Mouse (Mus musculus) G1E (cell line): ENCODE measurements around the gene Tmem131l. TPM values are rescaled to one million over a fixed set of nuclear protein-coding genes. Genes with fewer than 3 reads are reported as not detected.
"Not testable (repeated sequence)": the region's sequence is repeated elsewhere in the genome, so short reads cannot be mapped to it uniquely, and the experiment has no call there.

Experiments used
- ATAC-seq: 2 replicates; pipeline ENCODE4 v1.8.0; 2016; ENCODE audit warnings: mild to moderate bottlenecking; ENCODE audit not compliant: insufficient number of reproducible peaks, poor library complexity, low FRiP score, severe bottlenecking; ENCODE audit errors: extremely low read depth
- DNase-seq: peaks from one replicate; pipeline ENCODE4 v3.0.0; 2012; ENCODE audit warnings: low spot score
- H3K27me3 ChIP-seq: 2 replicates; pipeline ENCODE4 v1.6.1; 2012; ENCODE audit warnings: mild to moderate bottlenecking, low read length, inconsistent platforms; ENCODE audit not compliant: insufficient read depth
- H3K36me3 ChIP-seq: replicated peaks from 2 replicates; pipeline ENCODE3; 2012; ENCODE audit warnings: mild to moderate bottlenecking, inconsistent platforms
- H3K4me1 ChIP-seq: 2 replicates; pipeline ENCODE4 v1.6.1; 2012; ENCODE audit warnings: low read depth, low read length, inconsistent platforms, mixed read lengths; ENCODE audit not compliant: insufficient read depth
- H3K4me3 ChIP-seq: 2 replicates; pipeline ENCODE4 v1.5.1; 2012; ENCODE audit warnings: low read depth, mild to moderate bottlenecking, inconsistent platforms, low read length, moderate library complexity, mixed read lengths
- H3K9me3 ChIP-seq: replicated peaks from 2 replicates; pipeline ENCODE4 v1.6.1; 2012; ENCODE audit warnings: inconsistent platforms
- CTCF ChIP-seq: IDR thresholded peaks from 2 replicates; pipeline ENCODE4 v1.5.1; 2012; ENCODE audit warnings: low read depth, low read length, inconsistent platforms, mixed read lengths
- GATA1 ChIP-seq: IDR thresholded peaks from 2 replicates; pipeline ENCODE4 v1.6.1; 2012; ENCODE audit warnings: borderline replicate concordance, low read length, inconsistent platforms, mixed read lengths
- GATA2 ChIP-seq: IDR thresholded peaks from 2 replicates; pipeline ENCODE4 v1.6.1; 2012; ENCODE audit warnings: low read depth, low read length, inconsistent platforms, borderline replicate concordance
- POLR2AphosphoS5 ChIP-seq: IDR thresholded peaks from 2 replicates; pipeline ENCODE4 v1.6.1; 2012; ENCODE audit warnings: low read depth, low read length, inconsistent platforms; ENCODE audit not compliant: insufficient replicate concordance
- TAL1 ChIP-seq: conservative IDR thresholded peaks from 2 replicates; pipeline ENCODE4 v1.6.1; 2012; ENCODE audit warnings: low read depth, low read length, inconsistent platforms, mixed read lengths
- polyA plus RNA-seq: library from polyadenylated mRNA; stranded (reverse); fragments of >175 nt; gene quantifications from 2 replicates; pipeline ENCODE4 v1.2.3, GENCODE M21; 2012
- total RNA-seq, 2 experiments: library from RNA; stranded (forward) in 1 of 2; stranded (reverse) in 1 of 2; fragments of 200-1000 nt in 1 of 2; fragments of >200 nt in 1 of 2; fragmentation: Nextera tagmentation in 1 of 2; gene quantifications; 2 replicates each; pipeline ENCODE4 v1.2.3; 2014 to 2017

Gene Tmem131l
- total and polyA plus RNA-seq, 3 experiments: 35.0 to 97.1 (median 43.4) TPM

GRCm38 (mm10) chr3:83895811-83896210 is 144.2 kb downstream of the Tmem131l start:
- DNase-seq: no peak
- TF ChIP-seq CTCF (no peak), GATA2 (no peak), GATA1 (no peak), POLR2AphosphoS5 (no peak), TAL1 (no peak)

GRCm38 (mm10) chr3:83895111-83895510 is 144.9 kb downstream of the Tmem131l start:
- TF ChIP-seq POLR2AphosphoS5 (no peak), GATA2 (no peak), CTCF (no peak), TAL1 (no peak), GATA1 (no peak)
- no peaks in the 10 kb centered on the region for H3K27me3 ChIP-seq
- H3K4me1 ChIP-seq: no peaks in the 10 kb centered on the region
- DNase-seq (no peak), ATAC-seq (no peak)
- peaks cover 47% of the 10 kb centered on the region for H3K36me3 ChIP-seq
- H3K9me3 ChIP-seq: no peaks in the 10 kb centered on the region
- no peak overlapping the region for H3K4me3 ChIP-seq

More at GRCm38 (mm10) chr3:83895811-83896210, 144.2 kb downstream of the Tmem131l start:
- Histone ChIP-seq H3K27me3 (no peaks in the 10 kb centered on the region), H3K4me3 (no peak overlapping the region), H3K9me3 (no peaks in the 10 kb centered on the region), H3K36me3 (peaks cover 54% of the 10 kb centered on the region), H3K4me1 (no peaks in the 10 kb centered on the region)
- ATAC-seq: no peak

- Histone ChIP-seq H3K4me1 (no peaks in the 10 kb centered on the region), H3K36me3 (no peaks in the 10 kb centered on the region), H3K4me3 (no peak overlapping the region), H3K27me3 (peaks cover 13% of the 10 kb centered on the region), H3K9me3 (no peaks in the 10 kb centered on the region)
- TF ChIP-seq GATA1 (no peak), TAL1 (no peak), GATA2 (no peak), POLR2AphosphoS5 (no peak)
- DNase-seq (no peak), ATAC-seq (no peak)
Observed at GRCm38 (mm10) chr3:83885163-83885562, 154.8 kb downstream of the Tmem131l start.

GRCm38 (mm10) chr3:83879261-83880050 is 160.5 kb downstream of the Tmem131l start:
- not testable (repeated sequence) for H3K27me3 ChIP-seq, H3K9me3 ChIP-seq, ATAC-seq, H3K36me3 ChIP-seq, H3K4me1 ChIP-seq, DNase-seq, H3K4me3 ChIP-seq

- Histone ChIP-seq H3K4me1 (no peaks in the 10 kb centered on the region), H3K36me3 (no peaks in the 10 kb centered on the region), H3K4me3 (no peak overlapping the region), H3K9me3 (no peaks in the 10 kb centered on the region), H3K27me3 (no peaks in the 10 kb centered on the region)
- ATAC-seq (no peak), DNase-seq (no peak)
- no peak for TF ChIP-seq CTCF
- TF ChIP-seq POLR2AphosphoS5: no peak
- no peak for TF ChIP-seq TAL1
- TF ChIP-seq GATA1: no peak
- TF ChIP-seq GATA2: no peak
Observed at GRCm38 (mm10) chr3:83878801-83879200, 161.2 kb downstream of the Tmem131l start.

GRCm38 (mm10) chr3:83876299-83876698 is 163.7 kb downstream of the Tmem131l start:
- Histone ChIP-seq H3K4me3 (no peak overlapping the region), H3K36me3 (no peaks in the 10 kb centered on the region), H3K27me3 (no peaks in the 10 kb centered on the region), H3K4me1 (no peaks in the 10 kb centered on the region), H3K9me3 (no peaks in the 10 kb centered on the region)
- TF ChIP-seq CTCF (no peak), TAL1 (no peak), POLR2AphosphoS5 (no peak), GATA2 (no peak), GATA1 (no peak)
- ATAC-seq: no peak
- DNase-seq: no peak

- H3K27me3 ChIP-seq, H3K36me3 ChIP-seq, H3K4me1 ChIP-seq, H3K9me3 ChIP-seq, DNase-seq, H3K4me3 ChIP-seq, ATAC-seq: not testable (repeated sequence)
Observed at GRCm38 (mm10) chr3:83875078-83875477, 164.9 kb downstream of the Tmem131l start.

GRCm38 (mm10) chr3:83872853-83873252 is 167.1 kb downstream of the Tmem131l start:
- ATAC-seq, H3K36me3 ChIP-seq, H3K4me3 ChIP-seq, H3K9me3 ChIP-seq, DNase-seq, H3K4me1 ChIP-seq, H3K27me3 ChIP-seq: not testable (repeated sequence)

GRCm38 (mm10) chr3:83871962-83872361 is 168.0 kb downstream of the Tmem131l start:
- not testable (repeated sequence) for H3K27me3 ChIP-seq, DNase-seq, ATAC-seq, H3K9me3 ChIP-seq, H3K4me3 ChIP-seq, H3K36me3 ChIP-seq, H3K4me1 ChIP-seq

GRCm38 (mm10) chr3:83871559-83871958 is 168.4 kb downstream of the Tmem131l start:
- not testable (repeated sequence) for H3K4me1 ChIP-seq, H3K36me3 ChIP-seq, ATAC-seq, H3K27me3 ChIP-seq, H3K4me3 ChIP-seq, H3K9me3 ChIP-seq, DNase-seq
